Mouse (Mus musculus) fat pad, adult 2 months (tissue): ENCODE measurements around the gene Nav2.

ENCODE experiments used
- DNase-seq: peaks from one replicate; pipeline ENCODE4 v3.0.0-alpha.2; 2011; ENCODE audit warnings: low read depth, low spot score; ENCODE audit errors: extremely low read depth

Gene Nav2

GRCm38 (mm10) chr7:49457890-49458289 lies 549.4 kb downstream of the Nav2 start:
- DNase-seq, result no peak

GRCm38 (mm10) chr7:49462328-49462811 lies 553.9 kb downstream of the Nav2 start:
- no peak for DNase-seq

- no peak for DNase-seq
These were observed 559.3 kb downstream of the Nav2 start for GRCm38 (mm10) chr7:49467861-49468260.

- no peak for DNase-seq
These were observed 560.1 kb downstream of the Nav2 start for GRCm38 (mm10) chr7:49468492-49469205.

GRCm38 (mm10) chr7:49471278-49471677 lies 562.8 kb downstream of the Nav2 start:
- no peak for DNase-seq

- DNase-seq, result no peak
These were observed 566.8 kb downstream of the Nav2 start for GRCm38 (mm10) chr7:49475282-49475681.

GRCm38 (mm10) chr7:49476163-49476562 lies 567.6 kb downstream of the Nav2 start:
- DNase-seq, result no peak

- DNase-seq, result no peak
These were observed 568.1 kb downstream of the Nav2 start for GRCm38 (mm10) chr7:49476666-49477065.

- DNase-seq, result no peak
These were observed 568.8 kb downstream of the Nav2 start for GRCm38 (mm10) chr7:49477076-49477975.

- DNase-seq, result no peak
These were observed 569.4 kb downstream of the Nav2 start for GRCm38 (mm10) chr7:49477976-49478349.

GRCm38 (mm10) chr7:49478886-49479285 lies 570.4 kb downstream of the Nav2 start:
- DNase-seq, result no peak

- no peak for DNase-seq
These were observed 572.4 kb downstream of the Nav2 start for GRCm38 (mm10) chr7:49480962-49481361.

- DNase-seq, result no peak
These were observed 575.7 kb downstream of the Nav2 start for GRCm38 (mm10) chr7:49484036-49484744.

GRCm38 (mm10) chr7:49485292-49485847 lies 576.9 kb downstream of the Nav2 start:
- DNase-seq, result no peak

- DNase-seq, result no peak
These were observed 578.8 kb downstream of the Nav2 start for GRCm38 (mm10) chr7:49487347-49487746.

GRCm38 (mm10) chr7:49488493-49489087 lies 580.1 kb downstream of the Nav2 start:
- no peak for DNase-seq

- DNase-seq, result no peak
These were observed 582.3 kb downstream of the Nav2 start for GRCm38 (mm10) chr7:49490814-49491213.

- no peak for DNase-seq
These were observed 584.1 kb downstream of the Nav2 start for GRCm38 (mm10) chr7:49492622-49493021.

GRCm38 (mm10) chr7:49493210-49493609 lies 584.7 kb downstream of the Nav2 start:
- no peak for DNase-seq

- no peak for DNase-seq
These were observed 586.1 kb downstream of the Nav2 start for GRCm38 (mm10) chr7:49494654-49495053.

GRCm38 (mm10) chr7:49496111-49496510 lies 587.6 kb downstream of the Nav2 start:
- DNase-seq, result no peak
